Mouse (Mus musculus): ENCODE results near the gene Hist1h1t.
"Not testable (repeated sequence)": the region's sequence is repeated elsewhere in the genome, so short reads cannot be mapped to it uniquely, and the experiment has no call there.

The Hist1h1t gene

GRCm38 (mm10) chr13:23700786-23701520 is 5.3 kb downstream of the Hist1h1t start:
- peak; percentile 70 to 77 for DNase-seq

DNA sequence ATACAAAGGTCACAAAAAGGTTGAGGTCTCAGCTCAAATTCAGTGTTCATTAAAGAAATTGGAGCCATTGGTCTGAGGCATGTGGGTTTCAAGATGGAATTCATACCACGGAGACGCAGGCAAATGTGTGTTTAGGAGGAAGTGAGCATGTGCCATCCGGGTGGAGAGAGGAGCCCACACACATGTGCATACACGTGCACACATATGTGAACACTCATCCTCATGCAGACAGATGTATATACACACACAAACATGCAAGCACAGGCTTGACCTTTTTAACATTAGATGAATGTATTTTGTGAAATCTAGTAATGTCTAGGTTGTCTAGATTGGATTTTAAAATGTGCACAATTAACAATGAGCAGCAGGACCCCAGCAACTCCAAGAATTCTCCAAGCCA is 6.6 kb downstream of the Hist1h1t start:
- no peak for DNase-seq

DNA sequence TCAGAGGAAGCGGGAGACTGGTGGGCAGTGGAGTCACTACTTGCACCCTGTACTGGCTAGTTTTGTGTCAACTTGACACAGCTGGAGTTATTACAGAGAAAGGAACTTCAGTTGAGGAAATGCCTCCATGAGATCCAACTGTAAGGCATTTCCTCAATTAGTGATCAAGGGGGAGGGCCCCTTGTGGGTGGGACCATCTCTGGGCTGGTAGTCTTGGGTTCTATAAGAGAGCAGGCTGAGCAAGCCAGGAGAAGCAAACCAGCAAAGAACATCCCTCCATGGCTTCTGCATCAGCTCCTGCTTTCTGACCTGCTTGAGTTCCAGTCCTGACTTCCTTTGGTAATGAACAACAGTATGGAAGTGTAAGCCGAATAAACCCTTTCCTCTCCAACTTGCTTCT is 7.2 kb downstream of the Hist1h1t start:
- not testable (repeated sequence) for DNase-seq

- no peak for DNase-seq
Observed at GRCm38 (mm10) chr13:23705751-23706356, 10.2 kb downstream of the Hist1h1t start.

- DNase-seq = no peak
Observed at GRCm38 (mm10) chr13:23706771-23707170, 11.2 kb downstream of the Hist1h1t start.

- no peak for DNase-seq
Observed at GRCm38 (mm10) chr13:23708041-23708440, 12.4 kb downstream of the Hist1h1t start.

GRCm38 (mm10) chr13:23708654-23709053 is 13.0 kb downstream of the Hist1h1t start:
- DNase-seq = no peak

- no peak for DNase-seq
Observed at GRCm38 (mm10) chr13:23709714-23710373, 14.2 kb downstream of the Hist1h1t start.

GRCm38 (mm10) chr13:23710374-23711089 is 14.9 kb downstream of the Hist1h1t start, which contains the start of gene Hfe:
TSS of gene Hfe (minus strand) at chr13:23710854.
- peak; percentile 72 to 82 for DNase-seq

- DNase-seq = no peak
Observed at GRCm38 (mm10) chr13:23716261-23717042, 20.8 kb downstream of the Hist1h1t start.

GRCm38 (mm10) chr13:23717176-23717575 is 21.6 kb downstream of the Hist1h1t start:
- no peak for DNase-seq

DNA sequence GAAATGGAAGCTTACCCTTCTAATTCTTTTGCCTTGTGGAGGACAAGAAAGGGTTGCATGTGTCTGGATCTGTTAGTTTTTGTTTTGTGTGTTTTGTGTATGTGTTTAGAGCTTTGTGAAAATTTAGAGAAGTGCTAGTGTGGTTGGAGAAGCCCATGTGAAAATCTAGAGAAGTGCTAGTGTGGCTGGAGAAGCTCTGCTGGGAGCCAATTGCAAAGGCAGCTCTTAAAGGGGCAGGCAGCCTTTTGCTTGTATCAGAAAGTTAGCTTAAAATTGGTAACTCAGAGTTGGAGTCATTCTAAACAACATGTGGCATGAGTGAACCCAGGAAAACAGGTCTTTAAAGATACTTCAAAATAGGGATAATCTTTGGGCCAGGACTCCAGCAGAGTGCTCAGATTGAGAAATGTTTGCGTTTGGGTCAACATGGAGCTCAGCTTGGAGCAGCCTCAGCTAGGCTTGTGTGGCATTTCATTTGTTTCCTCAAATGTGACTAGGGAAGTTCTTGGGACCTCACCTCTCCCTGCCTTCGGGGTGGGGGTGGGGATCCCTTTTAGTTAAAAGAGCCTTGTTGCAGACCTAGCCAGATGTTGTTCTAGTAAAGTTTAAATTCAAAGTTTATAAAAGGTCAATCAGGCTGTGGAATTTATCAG is 22.1 kb downstream of the Hist1h1t start:
- DNase-seq = not testable (repeated sequence)

GRCm38 (mm10) chr13:23724239-23724638 is 28.6 kb downstream of the Hist1h1t start:
- DNase-seq = no peak

DNA sequence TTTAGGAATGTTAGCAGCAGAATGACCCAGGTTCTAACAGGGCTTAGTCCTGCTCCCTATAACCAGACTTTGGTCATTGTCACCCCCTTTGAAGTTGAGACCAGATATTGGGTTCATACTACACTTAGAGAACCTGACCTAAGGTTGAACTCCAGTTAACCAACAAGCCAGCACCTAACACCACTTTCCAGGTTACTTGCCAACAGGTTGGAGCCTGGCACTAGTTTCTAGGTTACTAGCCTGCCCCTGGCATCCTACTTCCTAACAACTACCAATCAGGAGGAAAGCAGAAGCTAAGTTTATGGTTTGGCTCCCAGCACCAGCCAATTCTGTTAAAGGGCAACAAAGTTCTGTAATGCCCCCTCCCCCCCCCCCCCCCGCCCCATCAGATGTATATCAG is 29.6 kb downstream of the Hist1h1t start:
- DNase-seq = no peak

GRCm38 (mm10) chr13:23728472-23729191 is 33.0 kb downstream of the Hist1h1t start:
- DNase-seq = no peak

GRCm38 (mm10) chr13:23729192-23729525 is 33.5 kb downstream of the Hist1h1t start:
- DNase-seq = peak in 1 of 2 experiments; percentile 50

DNA sequence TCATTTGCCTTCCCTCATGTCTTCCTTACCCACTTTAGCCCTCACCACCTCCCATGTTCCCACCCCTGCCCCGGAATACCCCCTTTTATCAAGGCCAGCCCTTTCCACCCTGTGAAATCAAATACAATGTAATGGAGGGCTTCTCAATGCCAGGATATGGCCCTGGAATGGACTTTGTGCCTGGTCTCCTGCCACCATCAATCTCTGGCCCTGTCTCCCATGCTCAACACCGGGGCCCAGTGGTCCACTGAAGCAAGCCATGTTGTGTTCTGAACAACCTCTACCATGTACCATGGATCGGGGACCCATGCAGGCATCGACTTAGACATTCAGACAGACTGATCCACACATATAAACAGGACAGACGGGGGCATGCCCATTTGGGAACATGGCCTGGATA is 34.1 kb downstream of the Hist1h1t start:
- DNase-seq = no peak

GRCm38 (mm10) chr13:23730479-23730878 is 34.9 kb downstream of the Hist1h1t start:
- DNase-seq = no peak

DNA sequence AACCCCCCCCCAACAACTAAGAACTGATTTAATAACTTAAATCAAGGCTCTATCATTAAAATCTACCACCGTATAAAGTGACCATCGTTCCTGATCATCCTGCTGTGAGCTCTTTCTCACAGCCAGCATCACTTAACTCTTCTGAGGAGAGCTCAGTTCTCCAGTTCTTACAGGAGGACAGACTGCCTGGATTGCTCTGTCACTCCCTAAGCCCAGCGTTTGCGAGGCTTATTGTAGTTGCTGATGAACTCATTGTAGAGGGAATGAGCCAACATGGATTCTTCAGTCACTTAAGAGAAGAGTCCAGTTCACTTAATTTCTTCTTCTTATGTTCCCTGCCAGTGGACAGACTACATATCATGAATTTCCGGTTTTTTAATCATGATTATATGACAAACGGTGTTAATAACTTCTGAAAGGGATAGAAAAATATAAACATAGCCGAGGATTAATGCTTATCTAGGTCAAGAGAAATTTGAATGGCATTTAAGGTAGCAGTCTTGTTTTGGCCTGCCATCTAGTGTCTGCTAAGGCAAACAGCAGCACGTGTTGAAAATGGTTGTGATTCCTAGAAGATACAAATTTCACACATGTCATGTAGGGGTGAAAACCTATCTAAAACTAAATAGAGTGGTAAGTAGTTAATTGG is 36.7 kb downstream of the Hist1h1t start:
- no peak for DNase-seq

- no peak for DNase-seq
Observed at GRCm38 (mm10) chr13:23737091-23737490, 41.5 kb downstream of the Hist1h1t start.

GRCm38 (mm10) chr13:23738041-23738440 is 42.4 kb downstream of the Hist1h1t start:
- DNase-seq = peak; percentile 38 to 47
